Mouse (Mus musculus) embryonic facial prominence, embryonic 10.5 days (tissue): Measurements from ENCODE around the gene Itgae. TPM values are rescaled to one million over a fixed set of nuclear protein-coding genes. Genes with fewer than 3 reads are reported as not detected.
A peak's percentile ranks its signal among the peaks of the same experiment; 100 is the strongest.

ENCODE experiments used
- DNase-seq: peaks from one replicate; pipeline ENCODE4 v3.0.0-alpha.2; 2017; ENCODE audit warnings: low spot score
- H3K27ac ChIP-seq: fragments of 300-500 bp; sonication (generic); replicated peaks from 2 replicates; pipeline ENCODE4 v1.5.1; 2016; ENCODE audit warnings: mild to moderate bottlenecking
- H3K27me3 ChIP-seq: fragments of 300-500 bp; sonication (generic); replicated peaks from 2 replicates; pipeline ENCODE4 v1.6.1; 2016; ENCODE audit warnings: low read depth, mild to moderate bottlenecking; ENCODE audit not compliant: poor library complexity, severe bottlenecking
- H3K36me3 ChIP-seq: fragments of 300-500 bp; sonication (generic); replicated peaks from 2 replicates; pipeline ENCODE4 v1.6.1; 2016; ENCODE audit warnings: mild to moderate bottlenecking, moderate library complexity
- H3K4me1 ChIP-seq: fragments of 300-500 bp; sonication (generic); 2 replicates; pipeline ENCODE4 v1.6.1; 2016
- H3K4me3 ChIP-seq: fragments of 300-500 bp; sonication (generic); 2 replicates; pipeline ENCODE4 v1.5.1; 2016; ENCODE audit warnings: mild to moderate bottlenecking, moderate library complexity
- H3K9me3 ChIP-seq: fragments of 300-500 bp; sonication (generic); 2 replicates; pipeline ENCODE4 v1.6.1; 2016; ENCODE audit warnings: mild to moderate bottlenecking
- WGBS: fragments of 180-500 bp; shearing (Covaris S2); methylation state at CpG from one replicate; pipeline ENCODE4 v1.1.7; 2016; 5-methylcytosine and 5-hydroxymethylcytosine counted together
- polyA plus RNA-seq: library from polyadenylated mRNA; unstranded; fragments of >200 nt; fragmentation: Nextera tagmentation; extraction: Ambion mirVana; gene quantifications from 2 replicates; pipeline ENCODE4 v1.2.1, GENCODE M21; 2016

Itgae gene
- polyA plus RNA-seq, 1 experiment from 2014 or later: 0.45 TPM

DNA sequence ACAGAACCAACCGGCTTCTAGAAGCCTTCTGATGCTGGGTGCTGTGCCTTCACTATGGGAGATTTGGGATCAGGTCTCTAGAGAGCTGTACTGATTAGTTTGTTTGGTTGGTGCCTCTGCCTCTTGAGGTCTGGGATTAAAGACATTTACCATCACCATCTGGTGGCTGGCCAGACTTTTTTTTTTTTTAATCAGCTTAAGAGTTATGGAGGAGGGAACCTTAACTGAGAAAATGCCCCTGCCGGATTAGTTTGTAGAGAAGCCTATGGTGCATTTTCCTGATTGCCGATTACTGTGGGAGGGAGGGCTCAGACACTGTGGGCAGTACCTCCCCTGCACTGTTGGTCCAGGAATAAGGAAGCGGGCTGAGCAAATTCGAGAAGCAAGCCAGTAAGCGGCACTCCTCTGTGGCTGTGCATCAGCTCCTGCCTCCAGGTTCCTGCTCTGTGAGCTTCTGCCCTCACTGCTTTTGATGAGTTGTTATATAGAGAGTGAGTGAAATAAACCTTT lies 13.1 kb upstream of the Itgae start:
- Histone ChIP-seq H3K27ac (no peak overlapping the region), H3K36me3 (peaks cover 99% of the 10 kb centered on the region), H3K27me3 (no peaks in the 10 kb centered on the region), H3K9me3 (no peaks in the 10 kb centered on the region), H3K4me3 (no peak overlapping the region), H3K4me1 (no peaks in the 10 kb centered on the region)
- DNase-seq: no peak
- WGBS: 89% methylated on average over 6 of the region's 6 CpGs

DNA sequence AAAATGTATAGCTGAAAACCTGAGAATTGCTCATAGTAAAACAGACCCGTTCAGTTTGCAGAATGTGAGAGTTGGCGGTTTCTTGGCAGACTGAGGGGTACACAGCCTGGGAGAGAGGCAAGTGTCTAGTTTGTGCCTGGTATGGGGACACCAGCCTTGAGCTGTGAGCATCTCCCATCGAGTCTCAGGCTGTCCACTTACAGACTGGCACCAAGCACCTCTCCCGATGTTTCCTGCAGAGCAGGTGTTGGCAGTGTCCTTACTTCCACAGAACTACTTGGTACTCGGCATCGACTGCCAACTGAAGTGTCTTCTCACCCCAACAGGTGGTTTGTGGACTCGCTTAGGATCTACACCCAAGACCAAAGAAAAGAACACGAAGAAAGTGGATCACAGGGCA lies 11.8 kb upstream of the Itgae start:
- DNase-seq: no peak
- H3K36me3 ChIP-seq: peaks cover 94% of the 10 kb centered on the region
- no peak overlapping the region for H3K4me3 ChIP-seq
- no peaks in the 10 kb centered on the region for H3K9me3 ChIP-seq
- 94% methylated on average over 8 of the region's 8 CpGs for WGBS
- H3K4me1 ChIP-seq: no peaks in the 10 kb centered on the region
- no peak overlapping the region for H3K27ac ChIP-seq
- H3K27me3 ChIP-seq: no peaks in the 10 kb centered on the region

DNA sequence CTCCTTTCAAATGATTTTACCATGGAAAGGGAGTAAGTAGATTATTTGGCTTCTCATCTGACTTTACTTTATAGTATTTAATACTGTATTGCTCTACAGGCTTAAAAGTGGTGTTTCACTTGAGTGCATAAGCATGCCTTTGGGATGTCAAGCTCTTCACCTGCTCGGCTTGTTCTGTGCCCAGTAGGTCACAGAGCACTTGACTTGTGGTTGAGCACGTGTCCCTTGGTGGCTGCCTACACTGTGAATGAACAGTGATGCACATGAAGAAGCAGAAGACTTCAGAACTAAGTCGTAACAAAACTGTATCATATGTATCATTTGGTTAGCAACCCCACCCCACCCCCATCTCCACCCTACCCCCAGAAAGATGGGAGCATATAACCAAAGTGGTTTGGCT lies 10.1 kb upstream of the Itgae start:
- WGBS: 89% methylated on average over 3 of the region's 3 CpGs

DNA sequence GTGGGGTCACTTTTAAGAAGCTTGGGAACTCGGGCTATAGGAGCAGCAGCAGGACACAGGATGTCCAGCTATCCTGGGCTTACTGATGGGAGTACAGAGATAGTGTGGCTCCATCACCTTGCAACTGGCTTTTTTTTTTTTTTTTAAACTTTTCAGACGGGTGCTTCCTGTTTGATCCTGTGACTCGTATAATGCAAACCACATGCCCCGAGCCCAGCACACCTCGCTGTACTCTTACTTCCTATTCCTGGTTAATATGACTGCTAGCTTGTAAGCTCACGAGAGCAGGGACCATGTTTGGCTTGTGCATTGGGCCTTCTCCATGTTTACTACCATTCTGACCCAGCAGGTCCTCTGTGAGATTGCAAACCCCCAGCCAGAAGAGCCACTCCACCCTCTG lies 6.1 kb upstream of the Itgae start:
- H3K27ac ChIP-seq: no peak overlapping the region
- H3K36me3 ChIP-seq: peaks cover 60% of the 10 kb centered on the region
- peak; percentile 57 for DNase-seq
- H3K4me3 ChIP-seq: no peak overlapping the region
- WGBS: 59% methylated on average over 6 of the region's 6 CpGs
- H3K4me1 ChIP-seq: peaks cover 31% of the 10 kb centered on the region
- H3K9me3 ChIP-seq: no peaks in the 10 kb centered on the region
- no peaks in the 10 kb centered on the region for H3K27me3 ChIP-seq

More for the DNA sequence above, 10.1 kb upstream of the Itgae start:
- H3K4me1 ChIP-seq: peaks cover 14% of the 10 kb centered on the region
- no peak overlapping the region for H3K4me3 ChIP-seq
- H3K27me3 ChIP-seq: no peaks in the 10 kb centered on the region
- no peaks in the 10 kb centered on the region for H3K9me3 ChIP-seq
- no peak overlapping the region for H3K27ac ChIP-seq
- peaks cover 92% of the 10 kb centered on the region for H3K36me3 ChIP-seq
- DNase-seq: no peak

DNA sequence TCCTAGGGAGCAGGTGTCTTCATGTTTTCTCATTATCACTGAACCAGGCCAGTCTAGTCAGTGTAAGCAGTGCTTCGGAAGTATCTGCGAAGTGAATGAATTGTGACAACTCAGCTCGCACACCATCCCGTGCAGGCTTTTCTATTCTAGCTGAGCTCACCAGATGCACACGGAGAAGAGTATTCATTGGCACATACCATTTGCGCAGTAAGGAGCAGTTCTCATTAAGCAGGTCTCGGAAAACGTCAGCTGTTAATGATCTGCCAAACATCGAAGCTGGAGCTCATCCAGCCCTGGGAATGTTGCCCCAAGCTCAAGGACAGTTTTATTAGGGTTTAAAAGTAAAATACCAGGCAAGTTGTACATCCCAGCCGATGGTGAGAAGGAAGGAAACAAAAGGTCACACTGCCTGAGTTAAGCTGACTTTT lies 5.6 kb upstream of the Itgae start:
- Histone ChIP-seq H3K9me3 (no peaks in the 10 kb centered on the region), H3K27me3 (no peaks in the 10 kb centered on the region), H3K4me1 (peaks cover 31% of the 10 kb centered on the region), H3K4me3 (no peak overlapping the region), H3K27ac (no peak overlapping the region), H3K36me3 (peaks cover 55% of the 10 kb centered on the region)
- DNase-seq: no peak
- 86% methylated on average over 10 of the region's 10 CpGs for WGBS

DNA sequence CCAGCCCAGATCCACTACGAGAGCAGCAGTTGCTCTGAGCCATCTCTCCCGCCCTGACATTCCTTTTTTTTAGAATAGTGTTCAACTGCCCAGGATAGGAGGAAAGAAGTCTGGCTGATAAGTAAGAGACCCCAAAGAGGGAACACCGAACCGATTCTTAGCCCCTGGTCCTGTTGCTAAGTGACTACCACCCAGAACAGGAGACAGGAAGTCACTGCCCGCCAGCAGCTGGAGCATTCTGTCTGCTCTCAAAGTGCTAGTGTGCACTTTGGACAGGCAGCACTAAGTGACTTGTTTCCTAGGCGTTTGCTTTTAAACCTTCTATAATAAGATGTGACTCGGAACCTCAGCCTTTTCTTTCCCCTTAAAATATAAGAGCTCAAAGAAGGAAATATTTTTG lies 5.0 kb upstream of the Itgae start:
- Histone ChIP-seq H3K36me3 (peaks cover 49% of the 10 kb centered on the region), H3K4me3 (no peak overlapping the region), H3K27me3 (no peaks in the 10 kb centered on the region), H3K27ac (no peak overlapping the region), H3K4me1 (peaks cover 31% of the 10 kb centered on the region), H3K9me3 (no peaks in the 10 kb centered on the region)
- 74% methylated on average over 7 of the region's 7 CpGs for WGBS
- no peak for DNase-seq

DNA sequence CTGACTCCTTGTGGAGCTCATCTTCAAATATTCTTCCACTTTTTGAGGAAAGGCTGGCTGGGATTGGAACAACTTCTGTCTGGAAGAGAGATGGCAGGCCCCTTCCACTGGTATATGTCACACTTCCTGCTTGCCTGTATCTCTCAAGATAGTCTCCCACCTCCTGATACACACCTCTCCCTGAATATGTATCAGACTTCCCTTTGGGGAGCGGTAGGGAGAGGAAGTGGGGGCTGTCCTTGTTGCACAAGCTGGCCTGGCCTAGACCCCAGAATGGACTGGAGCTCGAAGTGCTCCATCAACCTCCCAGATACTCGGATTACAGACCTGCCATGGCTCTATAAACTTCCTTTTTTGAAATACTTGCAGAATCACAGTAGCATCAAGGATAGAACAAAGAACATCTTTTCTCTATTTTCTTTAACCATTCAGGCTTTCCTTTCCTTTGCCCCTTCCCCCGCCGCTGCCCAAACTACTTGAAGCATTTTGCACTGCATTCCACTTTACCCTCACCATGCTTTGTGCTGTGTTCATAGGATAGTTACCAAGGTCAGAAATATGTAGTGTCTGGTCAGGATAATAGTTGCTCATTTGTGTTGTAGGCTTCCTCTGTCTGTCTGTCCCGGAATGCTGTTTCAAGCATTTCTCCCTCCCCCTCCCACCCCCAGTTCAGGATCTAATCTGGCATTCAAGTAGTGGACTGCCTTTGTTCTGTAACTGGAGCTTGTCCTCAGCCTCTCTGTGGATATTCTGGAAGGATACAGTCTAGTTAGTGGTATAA lies 2.5 kb upstream of the Itgae start:
- Histone ChIP-seq H3K27me3 (no peaks in the 10 kb centered on the region), H3K36me3 (peaks cover 25% of the 10 kb centered on the region), H3K9me3 (no peaks in the 10 kb centered on the region), H3K4me3 (no peak overlapping the region), H3K27ac (peak overlapping the region; percentile 16), H3K4me1 (peaks cover 31% of the 10 kb centered on the region)
- no peak for DNase-seq
- 66% methylated on average over 6 of the region's 6 CpGs for WGBS

DNA sequence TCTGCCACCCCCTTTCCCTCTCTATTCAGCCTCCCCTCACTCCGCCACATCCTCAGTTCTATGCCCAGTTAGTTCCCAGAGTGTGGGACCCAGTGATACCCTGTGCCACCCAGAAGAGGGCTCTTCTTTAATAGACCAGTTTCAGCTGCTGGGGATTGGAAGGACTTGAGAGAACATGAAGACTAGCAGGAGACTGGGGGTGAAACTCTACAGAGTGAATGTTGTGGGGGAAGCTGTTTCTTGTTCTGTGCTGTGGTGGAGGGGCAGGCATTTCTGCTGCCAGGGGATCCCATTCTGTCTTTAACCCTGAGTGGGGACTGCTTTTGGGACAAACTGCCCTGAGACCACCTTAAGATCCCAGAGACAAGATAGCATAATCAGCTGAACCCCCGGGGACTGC lies 443 bp downstream of the Itgae start:
- Histone ChIP-seq H3K4me1 (peaks cover 15% of the 10 kb centered on the region), H3K27ac (no peak overlapping the region), H3K27me3 (no peaks in the 10 kb centered on the region), H3K36me3 (peaks cover 5% of the 10 kb centered on the region; the same call in 1 of the 2 replicates), H3K9me3 (no peaks in the 10 kb centered on the region), H3K4me3 (no peak overlapping the region)
- no peak for DNase-seq
- WGBS: 88% methylated on average over 2 of the region's 2 CpGs

DNA sequence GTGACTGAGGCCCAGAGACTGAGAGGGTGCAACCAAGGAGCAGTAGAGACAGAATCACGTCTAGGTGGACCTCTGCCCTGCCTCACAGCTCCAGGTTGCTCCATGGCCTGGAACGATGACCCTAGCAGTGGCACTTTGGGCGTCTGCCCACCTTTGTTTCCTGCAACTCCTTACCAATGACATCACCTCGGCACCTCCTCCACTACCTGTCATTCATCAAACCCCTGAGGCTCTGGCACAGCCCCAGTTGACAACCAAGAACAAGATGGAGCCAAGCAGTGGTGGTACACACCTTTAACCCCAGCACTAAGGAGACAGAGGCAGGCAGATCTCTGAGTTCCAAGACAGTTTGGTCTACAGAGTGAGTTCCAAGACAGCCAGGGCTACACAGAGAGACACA lies 1.7 kb downstream of the Itgae start:
- no peaks in the 10 kb centered on the region for H3K36me3 ChIP-seq
- no peak for DNase-seq
- no peaks in the 10 kb centered on the region for H3K9me3 ChIP-seq
- no peaks in the 10 kb centered on the region for H3K27me3 ChIP-seq
- no peak overlapping the region for H3K4me3 ChIP-seq
- 82% methylated on average over 4 of the region's 4 CpGs for WGBS
- H3K4me1 ChIP-seq: peaks cover 15% of the 10 kb centered on the region
- H3K27ac ChIP-seq: no peak overlapping the region

DNA sequence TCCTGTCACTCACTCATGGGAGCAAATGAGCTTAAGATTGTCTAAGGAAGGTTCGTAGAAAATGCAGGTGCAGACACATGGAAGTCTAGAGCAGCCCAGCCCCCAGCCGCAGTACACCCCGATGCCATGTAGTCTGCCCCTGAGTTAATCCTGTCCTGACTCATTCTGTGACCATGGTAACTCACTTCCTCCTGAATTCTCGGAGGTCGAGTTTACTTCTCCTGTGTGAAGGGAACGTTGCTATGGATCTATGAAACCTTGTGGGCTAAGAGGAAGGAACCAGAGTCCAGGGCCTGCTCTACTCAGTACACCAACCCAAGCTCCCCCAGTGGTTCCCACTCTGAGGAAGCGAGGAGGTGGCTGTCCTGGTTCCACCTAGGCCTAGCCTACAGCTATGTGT lies 2.5 kb downstream of the Itgae start:
- H3K36me3 ChIP-seq: no peaks in the 10 kb centered on the region
- no peak for DNase-seq
- 82% methylated on average over 7 of the region's 7 CpGs for WGBS
- no peaks in the 10 kb centered on the region for H3K9me3 ChIP-seq
- no peak overlapping the region for H3K4me3 ChIP-seq
- no peaks in the 10 kb centered on the region for H3K27me3 ChIP-seq
- H3K4me1 ChIP-seq: peaks cover 9% of the 10 kb centered on the region
- H3K27ac ChIP-seq: no peak overlapping the region

DNA sequence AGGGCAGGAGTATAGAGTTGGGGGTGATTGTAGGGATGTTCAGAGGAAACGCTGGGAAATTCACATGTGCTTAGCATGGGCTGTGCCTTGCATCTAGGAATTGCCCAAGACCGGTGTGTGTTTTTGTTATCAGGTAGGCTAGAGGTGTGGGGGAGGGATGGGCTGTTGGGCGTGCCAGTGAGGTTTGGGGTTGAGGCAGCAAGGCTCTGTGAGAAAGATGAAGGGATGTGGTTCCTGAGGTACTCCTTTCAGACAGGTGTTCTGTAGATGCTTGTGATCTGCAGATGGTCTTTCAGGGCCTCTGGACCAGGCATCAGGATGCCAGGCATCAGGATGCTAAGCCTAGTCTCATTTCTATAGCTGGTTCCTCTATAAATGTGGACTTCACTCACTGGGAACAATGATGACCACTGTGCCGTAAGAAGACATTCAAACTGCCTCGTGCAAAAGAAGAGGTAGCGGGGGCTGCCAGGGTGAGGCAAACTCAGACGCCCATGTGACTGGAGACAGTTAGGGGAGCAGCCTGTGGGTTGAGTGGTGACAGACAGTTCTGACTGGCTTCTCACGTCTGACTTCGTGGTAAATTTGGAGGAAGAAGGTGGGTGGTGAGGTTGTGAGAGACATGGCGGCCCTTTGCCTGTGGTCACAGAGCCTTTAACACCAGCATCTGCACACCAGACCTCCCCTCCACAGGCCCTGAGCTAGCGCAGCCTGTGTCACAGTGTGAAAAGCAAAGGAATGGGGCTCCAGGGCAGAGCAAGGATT lies 4.0 kb downstream of the Itgae start:
- Histone ChIP-seq H3K9me3 (no peaks in the 10 kb centered on the region), H3K4me1 (no peaks in the 10 kb centered on the region), H3K27me3 (no peaks in the 10 kb centered on the region), H3K27ac (no peak overlapping the region), H3K36me3 (no peaks in the 10 kb centered on the region), H3K4me3 (no peak overlapping the region)
- 81% methylated on average over 11 of the region's 11 CpGs for WGBS
- no peak for DNase-seq

DNA sequence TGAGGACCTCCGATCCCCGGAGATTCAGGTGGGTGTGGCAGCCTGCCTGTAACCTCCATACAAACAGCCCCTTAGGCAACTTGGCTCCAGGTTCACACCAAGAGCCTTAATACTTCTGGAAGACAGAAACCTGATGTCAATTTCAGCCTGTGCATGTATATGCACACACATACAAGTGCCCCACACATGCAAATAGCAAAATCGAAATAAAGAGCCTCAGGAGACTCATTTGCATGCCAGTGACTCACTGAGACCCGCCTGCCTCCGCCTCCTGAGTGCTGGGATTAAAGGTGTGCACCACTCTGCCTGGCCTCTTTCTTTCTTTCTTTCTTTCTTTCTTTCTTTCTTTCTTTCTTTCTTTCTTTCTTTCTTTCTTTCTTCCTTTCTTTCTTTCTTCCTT lies 8.5 kb downstream of the Itgae start:
- H3K36me3 ChIP-seq: no peaks in the 10 kb centered on the region
- no peaks in the 10 kb centered on the region for H3K4me1 ChIP-seq
- H3K27ac ChIP-seq: no peak overlapping the region
- H3K4me3 ChIP-seq: no peak overlapping the region
- H3K27me3 ChIP-seq: no peaks in the 10 kb centered on the region
- no peaks in the 10 kb centered on the region for H3K9me3 ChIP-seq
- DNase-seq: no peak
- 75% methylated on average over 5 of the region's 5 CpGs for WGBS
